In the genomic region with DNA sequence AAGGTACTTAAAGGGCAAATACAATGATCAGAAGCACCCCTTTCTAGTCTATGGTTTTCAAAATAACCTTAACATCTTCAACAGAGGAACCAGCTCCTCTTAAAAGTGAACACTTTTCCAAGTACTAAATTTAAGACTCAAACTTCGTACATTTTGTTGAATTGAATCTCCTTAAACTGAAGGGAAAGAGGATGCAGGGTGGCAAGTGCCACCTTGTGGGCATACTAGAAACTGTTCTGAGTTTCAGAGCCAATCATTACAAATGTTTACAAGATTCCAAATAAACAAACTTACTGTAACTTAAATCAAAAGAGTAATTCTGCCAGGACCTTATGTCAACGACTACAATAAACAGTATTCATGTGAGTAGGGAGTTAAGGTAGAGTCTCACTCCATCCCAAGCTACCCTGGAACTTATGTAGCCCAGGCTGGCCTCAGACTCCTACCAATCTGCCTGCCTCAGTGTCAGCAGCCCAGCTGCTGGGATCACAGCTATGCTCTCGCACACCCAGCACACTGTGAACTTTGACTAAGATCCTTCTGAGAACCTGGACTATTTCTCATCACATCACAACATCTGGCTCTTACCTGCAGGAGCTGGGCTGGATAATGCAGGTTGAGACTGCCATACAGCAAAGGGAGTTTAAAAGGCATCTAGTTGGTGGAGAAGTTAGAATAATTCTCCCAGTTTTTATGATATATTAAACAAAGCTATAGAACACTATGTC, we compare ENCODE assay signal across 9 mouse cellular contexts. TPM values are rescaled to one million over a fixed set of nuclear protein-coding genes. Genes with fewer than 3 reads are reported as not detected.
DNase-seq lines count a peak whose midpoint lies in the region; ATAC-seq lines count a peak whose summit lies in the region.
"Had no signal": no experiment of that assay in that cellular context is flagged by ENCODE, and none has a peak within 500 bp of the region (broad histone marks: within the 10 kb centered on the region; RNA-seq: fewer than 3 reads in every experiment).

No protein-coding gene starts in this region.

- H3K27ac ChIP-seq in forebrain, embryonic 15.5 days (replicated peaks) = no peak overlapping the region
- no peak overlapping the region for H3K27ac ChIP-seq in forebrain, embryonic 11.5 days (ENCODE audit: low read depth, low read length)
- H3K27ac ChIP-seq in limb, embryonic 11.5 days (replicated peaks; ENCODE audit: low read depth, low read length) = no peak overlapping the region
- no peak overlapping the region for H3K27ac ChIP-seq in limb, embryonic 10.5 days
- H3K27ac ChIP-seq in midbrain, embryonic 10.5 days (replicated peaks) = no peak overlapping the region
- H3K27ac ChIP-seq: embryonic facial prominence, embryonic 13.5 days had no signal

- no peaks in the 10 kb centered on the region for H3K36me3 ChIP-seq in forebrain, embryonic 15.5 days
- H3K36me3 ChIP-seq in forebrain, embryonic 11.5 days (ENCODE audit: control insufficient read depth, insufficient read depth, low read length) = no peaks in the 10 kb centered on the region
- H3K36me3 ChIP-seq in limb, embryonic 11.5 days (ENCODE audit: control insufficient read depth, insufficient read depth, low read length) = no peaks in the 10 kb centered on the region
- peaks cover 5% of the 10 kb centered on the region for H3K36me3 ChIP-seq in limb, embryonic 10.5 days
- H3K36me3 ChIP-seq in midbrain, embryonic 10.5 days = peaks cover 7% of the 10 kb centered on the region
- H3K36me3 ChIP-seq: embryonic facial prominence, embryonic 13.5 days had no signal

- ATAC-seq in forebrain, embryonic 15.5 days (replicated peaks) = peak; percentile 46; the same call in 1 of the 2 replicates
- no peak for ATAC-seq in forebrain, embryonic 11.5 days (replicated peaks; ENCODE audit: low FRiP score)
- ATAC-seq in limb, embryonic 11.5 days (ENCODE audit: insufficient number of reproducible peaks, low FRiP score, low TSS enrichment, low read depth) = no peak

- no peak for DNase-seq in forebrain, embryonic 11.5 days (ENCODE audit: low spot score)
- DNase-seq in limb, embryonic 11.5 days (ENCODE audit: low spot score) = peak; percentile 18
- no peak for DNase-seq in limb, embryonic 10.5 days (ENCODE audit: low spot score)
- DNase-seq in fibroblast of lung, adult 2 months (ENCODE audit: low read depth) = peak; percentile 22
- DNase-seq in naive thymus-derived CD4-positive, alpha-beta T cell, adult 2 months (ENCODE audit: low read depth) = peak; percentile 3
- no peak for DNase-seq in midbrain, embryonic 10.5 days (ENCODE audit: low spot score)
- DNase-seq in thymus, postnatal 10 days (ENCODE audit: low spot score in 2 of 2) = no peak

- H3K4me3 ChIP-seq in forebrain, embryonic 15.5 days = no peak overlapping the region
- no peak overlapping the region for H3K4me3 ChIP-seq in forebrain, embryonic 11.5 days (ENCODE audit: low read depth, low read length)
- H3K4me3 ChIP-seq in limb, embryonic 11.5 days (ENCODE audit: low read depth, low read length) = no peak overlapping the region
- no peak overlapping the region for H3K4me3 ChIP-seq in limb, embryonic 10.5 days
- H3K4me3 ChIP-seq in midbrain, embryonic 10.5 days = no peak overlapping the region
- H3K4me3 ChIP-seq: embryonic facial prominence, embryonic 13.5 days had no signal

- H3K9me3 ChIP-seq in forebrain, embryonic 15.5 days = no peaks in the 10 kb centered on the region
- no peaks in the 10 kb centered on the region; the same call in 1 of the 2 replicates for H3K9me3 ChIP-seq in forebrain, embryonic 11.5 days (ENCODE audit: control insufficient read depth, low read length)
- H3K9me3 ChIP-seq in limb, embryonic 11.5 days (ENCODE audit: control insufficient read depth, low read length) = no peaks in the 10 kb centered on the region
- no peaks in the 10 kb centered on the region for H3K9me3 ChIP-seq in limb, embryonic 10.5 days (replicated peaks)
- 0 out of 2 replicates have a peak, but pooled peaks cover 5% of the 10 kb centered on the region for H3K9me3 ChIP-seq in midbrain, embryonic 10.5 days (replicated peaks)
- H3K9me3 ChIP-seq: embryonic facial prominence, embryonic 13.5 days had no signal

- H3K4me1 ChIP-seq in forebrain, embryonic 15.5 days = no peaks in the 10 kb centered on the region
- no peaks in the 10 kb centered on the region for H3K4me1 ChIP-seq in forebrain, embryonic 11.5 days (replicated peaks; ENCODE audit: control insufficient read depth, insufficient read depth, low read length)
- no peaks in the 10 kb centered on the region for H3K4me1 ChIP-seq in limb, embryonic 11.5 days (ENCODE audit: control insufficient read depth, insufficient read depth, low read length)
- peaks cover 2% of the 10 kb centered on the region; the same call in 1 of the 2 replicates for H3K4me1 ChIP-seq in limb, embryonic 10.5 days
- no peaks in the 10 kb centered on the region for H3K4me1 ChIP-seq in midbrain, embryonic 10.5 days

- H3K9ac ChIP-seq in forebrain, embryonic 15.5 days (replicated peaks) = no peak overlapping the region
- no peak overlapping the region for H3K9ac ChIP-seq in forebrain, embryonic 11.5 days (ENCODE audit: low read length)
- no peak overlapping the region for H3K9ac ChIP-seq in limb, embryonic 11.5 days (ENCODE audit: low read length)
- H3K9ac ChIP-seq: embryonic facial prominence, embryonic 13.5 days had no signal

- 69% methylated on average over 3 of the region's 3 CpGs for WGBS in forebrain, embryonic 15.5 days
- WGBS in forebrain, embryonic 11.5 days = 85% methylated on average over 3 of the region's 3 CpGs
- 68% methylated on average over 3 of the region's 3 CpGs for WGBS in limb, embryonic 11.5 days
- WGBS in limb, embryonic 10.5 days = 69% methylated on average over 3 of the region's 3 CpGs
- whole genome bisulfite sequencing in midbrain, embryonic 10.5 days = 82% methylated on average over 3 of the region's 3 CpGs

- H3K4me2 ChIP-seq in forebrain, embryonic 15.5 days (replicated peaks) = no peak overlapping the region
- H3K4me2 ChIP-seq in forebrain, embryonic 11.5 days (ENCODE audit: low read depth, low read length, severe bottlenecking) = no peak overlapping the region
- no peak overlapping the region for H3K4me2 ChIP-seq in limb, embryonic 11.5 days (ENCODE audit: low read depth, severe bottlenecking)
- H3K4me2 ChIP-seq: embryonic facial prominence, embryonic 13.5 days had no signal

- no peaks in the 10 kb centered on the region for H3K27me3 ChIP-seq in forebrain, embryonic 15.5 days
- no peaks in the 10 kb centered on the region for H3K27me3 ChIP-seq in forebrain, embryonic 11.5 days (ENCODE audit: control insufficient read depth, insufficient read depth, low read length)
- H3K27me3 ChIP-seq in limb, embryonic 11.5 days (ENCODE audit: control insufficient read depth, insufficient read depth, low read length) = no peaks in the 10 kb centered on the region
- H3K27me3 ChIP-seq in limb, embryonic 10.5 days (ENCODE audit: low read depth, poor library complexity, severe bottlenecking) = no peaks in the 10 kb centered on the region
- H3K27me3 ChIP-seq in midbrain, embryonic 10.5 days (ENCODE audit: low read depth, poor library complexity, severe bottlenecking) = no peaks in the 10 kb centered on the region
- H3K27me3 ChIP-seq: embryonic facial prominence, embryonic 13.5 days had no signal

RNA-seq across cellular contexts. Expression of gene Chn1, which starts 29.3 kb away (rescaled TPM):
- 87.9 and 94.9 TPM in 2 replicates for polyA plus RNA-seq in forebrain, embryonic 15.5 days (2015; fragmentation: Nextera tagmentation; extraction: Ambion mirVana)
- 62.2 and 63.4 TPM in 2 replicates for polyA plus RNA-seq in forebrain, embryonic 11.5 days (2014; fragmentation: Nextera tagmentation; extraction: Ambion mirVana)
- polyA plus RNA-seq in limb, embryonic 11.5 days (2014; fragmentation: Nextera tagmentation; extraction: Ambion mirVana) = 47.5 and 55.3 TPM in 2 replicates
- polyA plus RNA-seq in limb, embryonic 10.5 days (2016; fragmentation: Nextera tagmentation; extraction: Ambion mirVana) = 32.7 and 38.7 TPM in 2 replicates
- polyA plus RNA-seq in midbrain, embryonic 10.5 days (2016; fragmentation: Nextera tagmentation; extraction: Ambion mirVana) = 38.9 and 51.8 TPM in 2 replicates

Comparison
In these comparisons a context has a peak if more than half of its experiments do, and no peak if none do; other contexts are left out.
1. DNase-seq: peak in limb, embryonic 11.5 days (single experiment), fibroblast of lung, adult 2 months (single experiment) and naive thymus-derived CD4-positive, alpha-beta T cell, adult 2 months (single experiment); none in forebrain, embryonic 11.5 days (single experiment), limb, embryonic 10.5 days (single experiment), midbrain, embryonic 10.5 days (single experiment) and thymus, postnatal 10 days (0 of 2).